Mouse (Mus musculus) ES-Bruce4 (cell line): ENCODE measurements around the gene Efna1.

Source experiments
- CTCF ChIP-seq: IDR thresholded peaks from one replicate; pipeline ENCODE4 v1.8.1; 2011; ENCODE audit warnings: low read depth, low read length
- EP300 ChIP-seq: IDR thresholded peaks from 2 replicates; pipeline ENCODE4 v1.6.1; 2011; ENCODE audit warnings: low read depth, low read length; ENCODE audit not compliant: insufficient read depth
- POLR2A ChIP-seq: IDR thresholded peaks from one replicate; pipeline ENCODE4 v1.8.1; 2011; ENCODE audit warnings: low read length; ENCODE audit not compliant: insufficient read depth

DNA sequence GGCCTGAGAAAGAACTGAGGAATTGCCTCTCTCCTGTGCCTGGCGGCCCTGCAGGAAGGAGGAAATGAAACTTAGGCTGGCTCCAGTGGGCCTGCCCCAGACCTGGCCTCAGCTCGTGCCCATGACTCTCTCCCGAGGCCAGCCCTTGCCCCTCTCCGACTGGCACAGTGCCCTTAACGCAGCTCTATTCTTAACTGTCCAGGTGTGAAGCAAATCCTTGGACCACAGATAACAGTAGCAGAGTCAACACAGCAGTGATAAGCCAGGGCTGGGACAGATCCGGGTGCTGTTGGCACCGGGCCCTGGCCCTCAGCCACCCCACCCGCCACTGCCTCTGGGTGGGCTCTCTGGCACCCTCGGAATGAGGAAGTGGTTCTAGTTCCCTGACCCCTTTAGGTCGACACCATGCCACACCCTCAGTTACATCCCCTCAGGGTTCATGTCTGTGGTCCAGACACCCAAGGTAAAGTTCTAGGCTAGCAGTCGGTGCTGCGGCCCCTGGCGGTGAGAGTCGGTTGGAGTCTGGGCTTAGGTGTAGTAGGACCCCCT lies 47.3 kb downstream of the Efna1 start:
- TF ChIP-seq POLR2A = no peak
- peak; percentile 18 for TF ChIP-seq CTCF
- TF ChIP-seq EP300 = no peak
